Mouse (Mus musculus) left cerebral cortex, adult 2 months (tissue): ENCODE data around the gene Gm28047. TPM values are rescaled to one million over a fixed set of nuclear protein-coding genes. Genes with fewer than 3 reads are reported as not detected.
"Not testable (repeated sequence)": the region's sequence is repeated elsewhere in the genome, so short reads cannot be mapped to it uniquely, and the experiment has no call there.

Experiments
- DNase-seq, 2 experiments: peaks; one replicate each; pipeline ENCODE4 v3.0.0; 2021 to 2022; ENCODE audit warnings: low spot score in 2 of 2, mixed read lengths in 1 of 2; ENCODE audit errors: extremely low spot score in 1 of 2
- H3K27ac ChIP-seq: fragments of 200-600 bp; 2 replicates; pipeline ENCODE4 v1.8.1; 2022
- H3K4me3 ChIP-seq: fragments of 200-600 bp; 2 replicates; pipeline ENCODE4 v1.8.1; 2022
- CTCF ChIP-seq: fragments of 200-600 bp; IDR thresholded peaks from 2 replicates; pipeline ENCODE4 v1.8.1; 2022; ENCODE audit warnings: antibody characterized with exemption, mild to moderate bottlenecking, moderate library complexity
- intact Hi-C: fragments of 180-260 bp; cut with DNase I; formaldehyde crosslinking; loops from one replicate; pipeline ENCODE4 v1.15.1; 2025
- total RNA-seq, 2 experiments: library from RNA; stranded (reverse); gene quantifications; 2 replicates each; pipeline ENCODE4 v1.2.3; 2021

Gene Gm28047
- total RNA-seq, 2 experiments from 2014 or later = 2.1 TPM; not detected in 1

- intact Hi-C loops = no loop called here
- Histone ChIP-seq H3K27ac (peak overlapping the region; percentile 76), H3K4me3 (no peak overlapping the region)
- TF ChIP-seq CTCF = no peak
- no peak for DNase-seq
Observed at GRCm38 (mm10) chr15:102657926-102658381, 33.1 kb upstream of the Gm28047 start.

GRCm38 (mm10) chr15:102656658-102657057, 31.8 kb upstream of the Gm28047 start:
- no peak overlapping the region for H3K4me3 ChIP-seq
- TF ChIP-seq CTCF = no peak
- no peak for DNase-seq
- H3K27ac ChIP-seq = peak overlapping the region; percentile 76
- intact Hi-C loops = no loop called here

- H3K4me3 ChIP-seq, H3K27ac ChIP-seq, intact Hi-C loops, DNase-seq: not testable (repeated sequence)
Observed at GRCm38 (mm10) chr15:102651928-102652660, 27.2 kb upstream of the Gm28047 start.

GRCm38 (mm10) chr15:102651107-102651506, 26.2 kb upstream of the Gm28047 start:
- intact Hi-C loops = no loop called here
- Histone ChIP-seq H3K4me3 (no peak overlapping the region), H3K27ac (no peak overlapping the region)
- TF ChIP-seq CTCF = no peak
- DNase-seq = no peak

GRCm38 (mm10) chr15:102635817-102636216, 10.9 kb upstream of the Gm28047 start:
- TF ChIP-seq CTCF = no peak
- Histone ChIP-seq H3K27ac (peak overlapping the region; percentile 72), H3K4me3 (no peak overlapping the region)
- peak; percentile 29 to 39 for DNase-seq
- intact Hi-C loops = no loop called here

GRCm38 (mm10) chr15:102634684-102635083, 9.8 kb upstream of the Gm28047 start:
- DNase-seq = no peak
- no peak for TF ChIP-seq CTCF
- intact Hi-C loops = no loop called here
- Histone ChIP-seq H3K4me3 (no peak overlapping the region), H3K27ac (peak overlapping the region; percentile 11; the same call in 1 of the 2 replicates)

- DNase-seq = no peak
- peak overlapping the region; percentile 93 for H3K4me3 ChIP-seq
- H3K27ac ChIP-seq = peak overlapping the region; percentile 97
- intact Hi-C loops = loop anchor here (2.0 kb wide), 1 partner anchor 45 kb away; no protein-coding TSS in a partner anchor
- TF ChIP-seq CTCF = no peak
Observed at GRCm38 (mm10) chr15:102625687-102626055, 804 bp upstream of the Gm28047 start.

GRCm38 (mm10) chr15:102624291-102624969, 437 bp downstream of the Gm28047 start:
- no peak for TF ChIP-seq CTCF
- no peak for DNase-seq
- intact Hi-C loops = loop anchor here (2.0 kb wide), 1 partner anchor 46 kb away; no protein-coding TSS in a partner anchor

GRCm38 (mm10) chr15:102623121-102623520, 1.7 kb downstream of the Gm28047 start:
- intact Hi-C loops = no loop called here
- no peak for TF ChIP-seq CTCF
- Histone ChIP-seq H3K4me3 (no peak overlapping the region), H3K27ac (no peak overlapping the region)
- no peak for DNase-seq

More at GRCm38 (mm10) chr15:102624291-102624969, 437 bp downstream of the Gm28047 start:
- Histone ChIP-seq H3K4me3 (peak overlapping the region; percentile 93), H3K27ac (peak overlapping the region; percentile 97)

- intact Hi-C loops = no loop called here
- no peak for TF ChIP-seq CTCF
- H3K4me3 ChIP-seq = no peak overlapping the region
- DNase-seq = no peak
- no peak overlapping the region for H3K27ac ChIP-seq
Observed at GRCm38 (mm10) chr15:102622536-102622935, 2.3 kb downstream of the Gm28047 start.

- no peak overlapping the region for H3K4me3 ChIP-seq
- no peak; the same call in 1 of the 2 replicates for TF ChIP-seq CTCF
- no peak for DNase-seq
- no peak overlapping the region for H3K27ac ChIP-seq
- intact Hi-C loops = no loop called here
Observed at GRCm38 (mm10) chr15:102620765-102621164, 4.1 kb downstream of the Gm28047 start.

- DNase-seq = no peak
- no peak overlapping the region for H3K4me3 ChIP-seq
- no peak for TF ChIP-seq CTCF
- intact Hi-C loops = no loop called here
- no peak overlapping the region for H3K27ac ChIP-seq
Observed at GRCm38 (mm10) chr15:102619486-102619885, 5.4 kb downstream of the Gm28047 start.

- Histone ChIP-seq H3K4me3 (no peak overlapping the region), H3K27ac (no peak overlapping the region)
- no peak for TF ChIP-seq CTCF
- intact Hi-C loops = no loop called here
- DNase-seq = no peak
Observed at GRCm38 (mm10) chr15:102617654-102618053, 7.2 kb downstream of the Gm28047 start.
